Mouse (Mus musculus) lung, postnatal 0 days (tissue): ENCODE results near the gene Aff1.

ENCODE experiments used
- CTCF ChIP-seq: IDR thresholded peaks from 2 replicates; pipeline ENCODE4 v1.5.1; 2016; ENCODE audit warnings: antibody characterized with exemption, mild to moderate bottlenecking
- EP300 ChIP-seq: IDR thresholded peaks from 2 replicates; pipeline ENCODE4 v1.6.1; 2016; ENCODE audit warnings: antibody characterized with exemption, mild to moderate bottlenecking, control low read depth

- TF ChIP-seq EP300 (no peak), CTCF (no peak)
Measured at GRCm38 (mm10) chr5:103745635-103746034, 53.5 kb downstream of the Aff1 start.
